8 mouse cellular contexts compared by ENCODE assay signal in the genomic region with DNA sequence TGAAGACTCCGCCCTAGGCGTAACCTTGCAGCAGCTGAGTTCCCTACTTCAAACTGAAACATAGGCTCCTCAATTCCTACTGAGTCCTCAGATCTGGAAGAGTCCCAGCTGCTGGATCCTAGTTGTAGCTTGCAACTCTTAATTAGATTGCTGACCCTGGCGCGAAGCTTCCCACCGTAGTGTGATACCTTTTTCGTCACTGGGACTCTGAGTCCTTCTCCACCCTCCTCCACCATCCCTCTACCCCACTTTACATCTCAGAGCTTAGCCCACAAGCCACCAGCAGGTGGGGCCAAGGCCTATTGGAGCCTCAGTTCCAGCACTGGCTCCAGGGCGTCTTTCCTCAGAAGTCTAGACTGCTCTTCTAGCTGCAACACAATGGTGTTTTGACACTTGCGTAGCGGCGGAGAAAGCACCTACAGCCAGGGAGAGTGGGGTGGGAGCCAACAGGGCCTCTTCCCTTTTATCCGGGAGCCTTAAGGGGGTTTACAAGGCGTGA. TPM values are rescaled to one million over a fixed set of nuclear protein-coding genes. Genes with fewer than 3 reads are reported as not detected.
DNase-seq lines count a peak whose midpoint lies in the region; ATAC-seq and TF ChIP-seq lines count a peak whose summit lies in the region.

A gene (minus strand): TSS at position 246 of the 499 bp plus-strand sequence.

- peak within 1 kb of the TSS; percentile 73 for H3K9ac ChIP-seq in kidney, embryonic 15.5 days

- no peaks in the 10 kb centered on the region for H3K9me3 ChIP-seq in heart, embryonic 10.5 days
- no peaks in the 10 kb centered on the region for H3K9me3 ChIP-seq in kidney, embryonic 15.5 days (replicated peaks)

- peak within 1 kb of the TSS; percentile 95 for H3K27ac ChIP-seq in heart, embryonic 10.5 days
- peak within 1 kb of the TSS; percentile 97 for H3K27ac ChIP-seq in kidney, embryonic 15.5 days

- DNase-seq in brain, adult 2 months (ENCODE audit: low read depth, low spot score), result peak; percentile 96
- DNase-seq in heart, embryonic 10.5 days (ENCODE audit: low spot score), result peak; percentile 94
- DNase-seq in liver, result peak; percentile 89
- DNase-seq in spleen, postnatal 4 days (ENCODE audit: low spot score in 2 of 2), result peak; percentile 84 to 88

- under 1% methylated on average over 12 of the region's 12 CpGs for WGBS in heart, embryonic 10.5 days
- WGBS in kidney, embryonic 15.5 days, result under 1% methylated on average over 12 of the region's 12 CpGs

- H3K4me3 ChIP-seq in C2C12 (ENCODE audit: insufficient read depth, poor library complexity, severe bottlenecking), result peak within 1 kb of the TSS; percentile 83
- H3K4me3 ChIP-seq in heart, embryonic 10.5 days, result peak within 1 kb of the TSS; percentile 82
- peak within 1 kb of the TSS; percentile 74 for H3K4me3 ChIP-seq in kidney, embryonic 15.5 days (replicated peaks)

- peak within 1 kb of the TSS; percentile 94 for H3K4me2 ChIP-seq in kidney, embryonic 15.5 days

- peak within 1 kb of the TSS; percentile 96 for H3ac ChIP-seq in C2C12 (ENCODE audit: control insufficient read depth, insufficient read length, low read depth)

- H3K27me3 ChIP-seq in C2C12 (ENCODE audit: control insufficient read depth, insufficient read depth, insufficient read length), result no peaks in the 10 kb centered on the region
- H3K27me3 ChIP-seq in heart, embryonic 10.5 days (ENCODE audit: insufficient read depth, poor library complexity, severe bottlenecking), result no peaks in the 10 kb centered on the region
- no peaks in the 10 kb centered on the region for H3K27me3 ChIP-seq in kidney, embryonic 15.5 days

- peaks cover 3% of the 10 kb centered on the region for H3K36me3 ChIP-seq in C2C12 (ENCODE audit: control insufficient read depth, insufficient read depth)
- H3K36me3 ChIP-seq in heart, embryonic 10.5 days, result peaks cover 17% of the 10 kb centered on the region
- H3K36me3 ChIP-seq in kidney, embryonic 15.5 days, result peaks cover 22% of the 10 kb centered on the region

- H3K79me2 ChIP-seq in C2C12 (ENCODE audit: control insufficient read depth, insufficient read depth), result peaks cover 40% of the 10 kb centered on the region

- peaks cover 24% of the 10 kb centered on the region for H3K79me3 ChIP-seq in C2C12 (ENCODE audit: low read depth)

- peak; percentile 69 for ATAC-seq in erythroblast, adult 5-6 weeks (replicated peaks; ENCODE audit: low FRiP score, poor library complexity, severe bottlenecking)
- peak; percentile 61 for ATAC-seq in kidney, embryonic 15.5 days (replicated peaks; ENCODE audit: low FRiP score)
- ATAC-seq in monocyte, adult 5-6 weeks (replicated peaks; ENCODE audit: insufficient number of reproducible peaks, low FRiP score, low TSS enrichment, poor library complexity, severe bottlenecking), result peak; percentile 46

- H3K4me1 ChIP-seq in heart, embryonic 10.5 days, result peaks cover 23% of the 10 kb centered on the region
- H3K4me1 ChIP-seq in kidney, embryonic 15.5 days, result peaks cover 36% of the 10 kb centered on the region

- TF ChIP-seq CTCF in C2C12 (IDR thresholded peaks at IDR 0.05; ENCODE audit: control insufficient read depth, insufficient read depth, insufficient read length), result peak; percentile 57

TF ChIP-seq in C2C12, 6 proteins besides CTCF, POLR2A, EP300 and RAD21:
- no peak for TF ChIP-seq MYOG (IDR thresholded peaks at IDR 0.05; ENCODE audit: control insufficient read depth, extremely low read depth, insufficient read length)
- no peak for TF ChIP-seq MYOD1 (IDR thresholded peaks at IDR 0.05; ENCODE audit: control insufficient read depth, insufficient read length, low read depth)
- TF ChIP-seq USF1 (IDR thresholded peaks at IDR 0.05; ENCODE audit: low read depth), result no peak
- no peak for TF ChIP-seq CEBPB (IDR thresholded peaks at IDR 0.05; ENCODE audit: low read depth)
- TF ChIP-seq MAX (IDR thresholded peaks at IDR 0.05), result no peak
- no peak for TF ChIP-seq FOSL1 (IDR thresholded peaks at IDR 0.05; ENCODE audit: insufficient read depth, low read length, poor library complexity, severe bottlenecking)

RNA-seq across cellular contexts. Expression of the gene that starts here (rescaled TPM):
- polyA plus RNA-seq in C2C12 (2012; fragmentation: generic; extraction: Trizol), result 24.7 TPM
- total RNA-seq in erythroblast, adult 5-6 weeks (2015; ENCODE audit: low replicate concordance), result 9.2 and 17.5 TPM in 2 replicates
- total RNA-seq in erythroblast, adult 5-6 weeks (2017; ENCODE audit: low replicate concordance), result 5.2 and 6.3 TPM in 2 replicates
- polyA plus RNA-seq in heart, embryonic 10.5 days (2016; fragmentation: Nextera tagmentation; extraction: Ambion mirVana), result 25.2 and 28.6 TPM in 2 replicates
- polyA plus RNA-seq in kidney, embryonic 15.5 days (2015; fragmentation: Nextera tagmentation; extraction: Ambion mirVana), result 35.6 and 39.5 TPM in 2 replicates
- 27.2 to 32.8 TPM (median 27.8 TPM) in 3 replicates for total RNA-seq in monocyte, adult 5-6 weeks (2017)

Comparison
In these comparisons a context has a peak if more than half of its experiments do, and no peak if none do; other contexts are left out.
1. Peak in every context shown above with its lines: DNase-seq, ATAC-seq, H3K4me3 ChIP-seq and H3K27ac ChIP-seq.